Mouse (Mus musculus): ENCODE measurements at regions not wholly inside any gene's neighbourhood (a gene's known extent, or its start where the extent isn't known, plus 50 kb on each side); places are given as distances from the start of the nearest gene placed in this dataset.

DNA sequence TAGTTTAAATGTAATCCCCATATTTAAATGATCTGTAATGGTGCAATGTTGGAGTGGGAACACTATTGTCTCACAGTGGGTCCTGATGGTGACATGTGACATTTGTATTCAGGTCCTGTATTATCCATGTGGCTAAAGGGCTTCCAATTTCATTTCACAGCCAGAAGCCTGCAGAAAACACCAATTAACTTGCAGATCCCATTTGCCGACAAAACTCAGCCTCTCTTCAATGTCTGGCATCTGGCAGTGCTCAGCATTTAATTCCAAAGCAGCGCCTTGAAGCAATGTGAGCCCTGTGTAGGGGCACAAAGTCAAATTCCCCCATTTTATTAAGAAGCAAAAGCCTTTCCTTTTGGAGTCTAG lies 277.0 kb upstream of the Smim15 start:
- no peaks in the 10 kb centered on the region for H3K9me3 ChIP-seq (ENCODE audit: control insufficient read depth, low read length)
- no peaks in the 10 kb centered on the region for H3K36me3 ChIP-seq (ENCODE audit: control insufficient read depth)
- H3K4me1 ChIP-seq (ENCODE audit: control insufficient read depth): no peaks in the 10 kb centered on the region
- H3K4me3 ChIP-seq (replicated peaks): no peak overlapping the region
- no peaks in the 10 kb centered on the region for H3K27me3 ChIP-seq (ENCODE audit: control insufficient read depth)
- TF ChIP-seq GATA1 (IDR thresholded peaks at IDR 0.05; ENCODE audit: low read length) (no peak), TAL1 (IDR thresholded peaks at IDR 0.05; ENCODE audit: low read length) (no peak)

DNA sequence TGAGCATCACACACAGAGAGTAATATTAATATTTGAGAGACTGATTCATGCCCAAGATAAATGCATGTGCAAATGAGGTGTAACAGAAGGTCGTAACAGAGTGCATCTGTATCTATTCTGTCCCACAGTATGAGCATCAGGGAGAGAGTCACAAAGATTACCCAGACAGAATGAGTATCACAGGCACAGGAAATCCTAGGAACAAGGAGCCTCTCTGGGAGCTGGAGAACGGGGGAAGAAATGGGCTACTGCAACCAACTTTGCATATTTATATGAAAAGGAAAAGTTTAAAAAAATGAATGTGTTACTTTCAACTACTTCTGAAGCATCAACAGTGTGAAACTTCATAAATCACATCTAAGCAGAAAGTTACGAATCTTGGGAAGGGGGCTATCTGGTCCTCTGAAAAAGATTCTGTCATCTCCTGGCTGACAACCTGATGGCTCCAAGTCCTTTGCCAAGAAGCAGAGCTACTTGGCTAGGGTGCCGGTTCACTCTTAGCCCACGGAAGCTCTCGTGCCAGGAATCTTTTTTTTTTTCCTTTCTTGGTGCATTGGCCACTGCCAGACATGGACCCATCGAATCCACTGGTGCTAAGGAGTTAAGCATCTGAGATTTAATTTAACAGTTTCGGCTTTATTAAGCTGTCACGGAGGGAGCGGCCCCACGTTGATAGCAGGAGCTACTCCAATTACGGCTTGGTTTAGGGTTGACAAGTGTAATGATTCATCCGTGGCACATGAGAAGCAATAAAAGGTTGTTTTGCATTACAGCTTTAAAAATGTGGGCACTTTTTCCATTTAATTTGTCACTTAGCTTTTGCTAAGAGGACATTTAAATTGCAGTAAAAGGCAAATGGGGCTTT lies 277.6 kb upstream of the Smim15 start:
- H3K36me3 ChIP-seq (ENCODE audit: control insufficient read depth): no peaks in the 10 kb centered on the region
- no peaks in the 10 kb centered on the region for H3K4me1 ChIP-seq (ENCODE audit: control insufficient read depth)
- H3K4me3 ChIP-seq (replicated peaks): no peak overlapping the region
- no peaks in the 10 kb centered on the region for H3K27me3 ChIP-seq (ENCODE audit: control insufficient read depth)
- H3K9me3 ChIP-seq (ENCODE audit: control insufficient read depth, low read length): no peaks in the 10 kb centered on the region
- TF ChIP-seq GATA1 (IDR thresholded peaks at IDR 0.05; ENCODE audit: low read length): no peak
- no peak for TF ChIP-seq TAL1 (IDR thresholded peaks at IDR 0.05; ENCODE audit: low read length)

DNA sequence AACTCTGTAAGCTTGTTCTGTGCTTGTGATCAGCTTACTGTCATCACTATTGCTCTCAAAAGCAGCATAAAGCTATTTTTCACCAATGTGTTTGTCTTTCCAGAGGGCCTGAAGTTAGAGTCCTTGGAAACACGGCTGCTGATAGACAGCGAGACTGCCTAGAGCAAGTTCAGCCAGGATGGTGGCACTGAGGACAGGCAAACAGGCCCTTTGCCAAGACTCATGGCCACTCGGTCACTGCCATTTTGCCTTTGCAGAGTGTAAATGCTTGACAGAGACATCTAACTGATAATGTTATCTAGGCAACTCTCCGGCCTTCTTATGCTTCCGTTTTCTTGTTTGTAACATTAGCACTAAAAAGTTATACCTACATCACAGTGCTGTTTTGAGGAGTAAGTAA lies 280.3 kb upstream of the Smim15 start:
- H3K36me3 ChIP-seq (ENCODE audit: control insufficient read depth): no peaks in the 10 kb centered on the region
- TF ChIP-seq GATA1 (IDR thresholded peaks at IDR 0.05; ENCODE audit: low read length): no peak
- no peak for TF ChIP-seq TAL1 (IDR thresholded peaks at IDR 0.05; ENCODE audit: low read length)

GRCm38 (mm10) chr13:107760511-107760910 lies 283.7 kb upstream of the Smim15 start:
- Histone ChIP-seq H3K4me3 (replicated peaks) (no peak overlapping the region), H3K27me3 (ENCODE audit: control insufficient read depth) (no peaks in the 10 kb centered on the region), H3K36me3 (ENCODE audit: control insufficient read depth) (no peaks in the 10 kb centered on the region), H3K9me3 (ENCODE audit: control insufficient read depth, low read length) (no peaks in the 10 kb centered on the region), H3K4me1 (ENCODE audit: control insufficient read depth) (no peaks in the 10 kb centered on the region)
- TF ChIP-seq GATA1 (IDR thresholded peaks at IDR 0.05; ENCODE audit: low read length) (no peak), TAL1 (IDR thresholded peaks at IDR 0.05; ENCODE audit: low read length) (no peak)

More for the DNA sequence above, 280.3 kb upstream of the Smim15 start:
- no peaks in the 10 kb centered on the region for H3K27me3 ChIP-seq (ENCODE audit: control insufficient read depth)
- no peaks in the 10 kb centered on the region for H3K4me1 ChIP-seq (ENCODE audit: control insufficient read depth)
- no peaks in the 10 kb centered on the region for H3K9me3 ChIP-seq (ENCODE audit: control insufficient read depth, low read length)
- H3K4me3 ChIP-seq (replicated peaks): no peak overlapping the region

DNA sequence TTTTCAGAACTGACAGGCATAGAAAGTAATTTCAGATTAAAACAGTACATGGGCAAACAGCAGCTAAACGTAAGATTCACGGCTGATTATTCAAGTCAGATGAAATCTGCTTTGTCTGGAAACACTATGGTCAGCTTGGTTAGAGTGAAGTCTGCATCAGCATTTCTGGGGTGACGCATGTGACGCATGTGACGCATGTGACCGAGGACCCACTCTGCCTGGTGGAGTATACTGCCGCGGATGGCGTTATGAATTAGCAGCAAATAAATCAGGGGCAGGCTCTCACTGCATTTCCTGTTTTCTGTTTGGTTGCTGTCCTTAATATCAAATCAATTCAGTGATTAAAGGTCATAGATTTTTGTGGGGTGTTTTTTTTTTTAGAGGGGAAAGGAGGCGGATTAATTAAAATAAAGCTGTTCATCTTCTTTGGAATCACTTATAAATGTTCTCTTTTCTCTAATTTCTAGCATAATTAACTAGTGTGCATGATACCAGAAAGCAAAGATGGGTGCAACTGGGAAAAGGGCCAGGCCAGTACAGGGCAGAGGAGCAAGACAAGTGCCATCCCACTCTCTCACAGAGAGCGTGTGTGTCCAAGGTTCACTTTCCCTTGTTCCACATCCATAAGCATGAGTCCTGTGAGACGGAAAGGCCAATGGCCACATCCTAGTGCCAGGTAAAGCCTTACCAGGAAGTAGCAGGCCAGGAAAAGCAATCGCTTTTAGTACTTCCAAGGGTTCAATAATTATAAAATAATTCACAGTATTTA lies 285.7 kb upstream of the Smim15 start:
- no peak overlapping the region for H3K4me3 ChIP-seq (replicated peaks)
- H3K4me1 ChIP-seq (ENCODE audit: control insufficient read depth): no peaks in the 10 kb centered on the region
- no peaks in the 10 kb centered on the region for H3K9me3 ChIP-seq (ENCODE audit: control insufficient read depth, low read length)
- no peaks in the 10 kb centered on the region for H3K36me3 ChIP-seq (ENCODE audit: control insufficient read depth)
- no peak for TF ChIP-seq TAL1 (IDR thresholded peaks at IDR 0.05; ENCODE audit: low read length)
- no peak for TF ChIP-seq GATA1 (IDR thresholded peaks at IDR 0.05; ENCODE audit: low read length)
- no peaks in the 10 kb centered on the region for H3K27me3 ChIP-seq (ENCODE audit: control insufficient read depth)

DNA sequence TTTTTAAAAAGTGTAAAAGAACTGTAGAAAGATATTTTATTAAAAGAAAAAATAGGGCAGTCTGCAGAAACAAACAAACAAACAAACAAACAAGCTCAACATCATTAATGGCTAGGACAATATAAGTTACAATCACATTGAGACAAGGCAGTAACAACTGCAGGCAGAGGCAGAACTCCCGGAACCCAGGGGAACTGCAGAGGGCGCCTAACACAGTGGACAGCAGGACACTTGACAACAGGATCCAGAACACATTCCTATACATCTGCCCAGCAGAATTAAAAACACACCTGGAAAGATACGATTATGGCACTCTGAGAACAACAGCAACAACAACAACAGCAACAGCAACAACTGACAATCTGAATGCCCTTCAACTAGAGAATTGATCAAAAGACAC lies 291.5 kb upstream of the Smim15 start:
- Histone ChIP-seq H3K9me3 (ENCODE audit: control insufficient read depth, low read length) (no peaks in the 10 kb centered on the region), H3K36me3 (ENCODE audit: control insufficient read depth) (no peaks in the 10 kb centered on the region), H3K27me3 (ENCODE audit: control insufficient read depth) (no peaks in the 10 kb centered on the region), H3K4me3 (replicated peaks) (no peak overlapping the region), H3K4me1 (ENCODE audit: control insufficient read depth) (no peaks in the 10 kb centered on the region)
- TF ChIP-seq GATA1 (IDR thresholded peaks at IDR 0.05; ENCODE audit: low read length) (no peak), TAL1 (IDR thresholded peaks at IDR 0.05; ENCODE audit: low read length) (no peak)

- H3K9me3 ChIP-seq (ENCODE audit: control insufficient read depth, low read length): no peaks in the 10 kb centered on the region
- H3K27me3 ChIP-seq (ENCODE audit: control insufficient read depth): no peaks in the 10 kb centered on the region
- H3K4me3 ChIP-seq (replicated peaks): no peak overlapping the region
- TF ChIP-seq TAL1 (IDR thresholded peaks at IDR 0.05; ENCODE audit: low read length): no peak
- no peak for TF ChIP-seq GATA1 (IDR thresholded peaks at IDR 0.05; ENCODE audit: low read length)
- H3K4me1 ChIP-seq (ENCODE audit: control insufficient read depth): no peaks in the 10 kb centered on the region
- no peaks in the 10 kb centered on the region for H3K36me3 ChIP-seq (ENCODE audit: control insufficient read depth)
Measured at GRCm38 (mm10) chr13:107743464-107744218, 300.6 kb upstream of the Smim15 start.

- H3K36me3 ChIP-seq (ENCODE audit: control insufficient read depth): no peaks in the 10 kb centered on the region
- H3K4me3 ChIP-seq (replicated peaks): no peak overlapping the region
Measured at GRCm38 (mm10) chr13:107736581-107736980, 307.7 kb upstream of the Smim15 start.

More at GRCm38 (mm10) chr13:107736581-107736980, 307.7 kb upstream of the Smim15 start:
- no peaks in the 10 kb centered on the region for H3K27me3 ChIP-seq (ENCODE audit: control insufficient read depth)
- no peaks in the 10 kb centered on the region for H3K9me3 ChIP-seq (ENCODE audit: control insufficient read depth, low read length)
- no peaks in the 10 kb centered on the region for H3K4me1 ChIP-seq (ENCODE audit: control insufficient read depth)
- no peak for TF ChIP-seq TAL1 (IDR thresholded peaks at IDR 0.05; ENCODE audit: low read length)
- TF ChIP-seq GATA1 (IDR thresholded peaks at IDR 0.05; ENCODE audit: low read length): no peak
